Mouse (Mus musculus) kidney, postnatal 25 days (tissue): ENCODE results near the gene Lrrc58.

Source experiments
- DNase-seq, 2 experiments: peaks; one replicate each; pipeline ENCODE4 v3.0.0; 2021; ENCODE audit warnings: mixed read lengths in 2 of 2

Gene Lrrc58

DNA sequence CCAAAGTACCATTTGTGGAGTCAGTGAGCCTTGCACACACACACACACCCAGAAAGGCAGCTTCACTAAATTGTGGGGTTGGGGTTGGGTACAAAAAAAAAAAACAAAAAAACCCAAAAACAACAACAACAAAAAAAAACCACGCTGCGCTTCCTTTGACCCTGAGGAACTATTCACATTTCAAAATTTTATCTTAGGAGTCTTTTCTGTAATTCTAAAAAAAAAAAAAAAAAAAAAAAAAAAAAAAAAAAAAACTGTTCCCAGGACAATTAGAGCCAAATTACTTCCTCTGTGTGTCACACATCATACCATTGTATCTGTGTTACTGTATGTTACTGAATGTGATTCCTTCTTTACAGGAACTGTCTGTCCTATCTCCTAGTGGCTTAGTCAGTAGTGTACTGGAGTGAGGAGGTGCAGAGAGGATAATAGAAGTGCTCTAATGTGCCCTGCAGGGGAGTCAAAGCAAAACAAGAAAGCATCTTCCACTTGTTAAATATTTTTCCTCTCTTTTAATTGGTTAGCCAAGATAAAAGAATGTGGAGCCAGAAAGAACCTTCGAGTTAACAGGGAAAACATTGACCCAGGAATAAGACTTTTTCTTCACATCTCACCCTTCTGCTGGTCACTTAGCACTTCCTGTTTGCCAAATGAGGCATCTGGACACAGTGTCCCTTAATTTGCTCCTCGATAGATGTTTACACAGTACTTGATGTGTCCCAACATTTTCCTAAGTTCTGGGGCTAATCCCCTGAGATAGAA lies 1.5 kb downstream of the Lrrc58 start:
- no peak for DNase-seq

DNA sequence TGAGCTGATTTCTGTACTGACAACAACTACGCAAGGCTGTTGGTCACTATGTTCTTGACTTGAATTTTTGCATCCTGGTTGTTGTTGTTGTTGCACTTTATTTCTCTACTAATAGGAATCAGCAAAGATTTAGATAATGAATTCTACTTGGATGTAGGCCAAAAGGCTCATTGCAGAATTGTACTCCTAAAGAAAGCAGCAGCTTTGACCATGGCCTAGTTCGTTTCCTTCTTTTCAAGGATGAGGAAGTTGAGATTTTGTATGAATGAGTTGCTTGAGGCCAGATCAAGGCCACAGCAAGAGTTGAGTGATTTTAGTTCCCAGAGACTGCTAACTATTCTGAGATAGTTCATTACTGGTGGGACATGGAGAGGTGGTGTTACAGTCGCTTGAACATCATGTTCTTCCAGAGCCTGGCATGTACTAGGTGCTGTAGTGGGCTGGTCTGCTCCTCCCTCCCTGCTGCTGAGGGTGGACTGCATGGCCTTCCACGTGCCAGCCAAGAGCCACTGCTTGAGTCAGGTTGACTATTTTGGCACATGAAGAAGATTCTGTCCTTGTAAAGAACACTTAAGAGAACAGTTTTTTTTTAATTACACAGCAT lies 3.0 kb downstream of the Lrrc58 start:
- DNase-seq = peak; percentile 63 to 93

DNA sequence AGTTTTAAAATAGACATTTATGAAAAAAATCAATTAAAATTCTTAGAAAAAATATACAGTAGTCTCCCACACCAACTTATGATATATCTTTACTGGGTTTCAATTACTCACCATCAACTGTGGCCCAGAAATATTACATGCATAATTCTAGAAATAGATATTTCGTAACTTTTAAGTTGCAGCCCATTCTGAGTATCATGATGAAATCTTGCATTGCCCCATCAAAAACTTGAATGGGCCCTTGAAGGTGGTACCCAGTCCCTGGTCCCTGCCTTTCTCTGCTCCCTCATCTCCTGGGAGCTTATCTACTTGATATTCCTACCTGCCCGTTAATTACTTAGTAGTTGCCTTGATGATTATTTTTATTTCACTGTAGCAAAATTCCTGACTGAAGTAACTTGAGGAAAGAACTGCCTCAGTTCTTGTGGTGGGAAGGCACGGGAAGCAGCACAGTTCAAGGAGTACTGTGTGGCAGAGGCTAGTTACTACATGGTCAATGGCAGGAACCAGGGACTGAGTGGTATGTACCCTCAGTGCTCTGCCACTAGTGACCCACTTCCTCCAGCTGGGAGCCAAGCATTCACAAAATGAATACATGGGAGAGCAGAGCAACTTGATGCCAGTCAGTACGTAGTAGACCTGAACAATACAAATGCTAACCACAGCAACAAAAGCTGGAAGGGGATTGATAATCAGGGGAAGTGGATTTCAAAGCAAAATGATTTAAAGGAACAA lies 6.5 kb downstream of the Lrrc58 start:
- no peak for DNase-seq

DNA sequence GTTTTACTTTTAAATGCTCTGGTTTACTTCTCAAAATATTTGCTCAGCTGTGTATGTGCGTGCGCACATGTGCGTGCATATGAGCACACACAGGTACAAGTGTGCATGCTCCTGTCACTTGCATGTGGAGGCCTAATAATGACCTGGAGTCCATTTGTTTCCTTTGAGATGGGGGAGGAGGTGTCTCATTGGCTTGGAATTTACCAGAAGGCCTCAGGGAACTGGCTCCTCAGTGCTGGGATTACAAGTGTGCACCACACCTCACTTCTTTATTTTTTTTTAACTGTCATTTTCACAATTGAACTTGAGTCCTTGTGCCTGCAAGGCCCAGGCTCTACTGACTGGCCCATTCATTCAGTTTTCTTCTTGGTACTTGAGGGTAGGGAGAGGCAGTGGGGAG lies 9.2 kb downstream of the Lrrc58 start:
- DNase-seq = no peak

DNA sequence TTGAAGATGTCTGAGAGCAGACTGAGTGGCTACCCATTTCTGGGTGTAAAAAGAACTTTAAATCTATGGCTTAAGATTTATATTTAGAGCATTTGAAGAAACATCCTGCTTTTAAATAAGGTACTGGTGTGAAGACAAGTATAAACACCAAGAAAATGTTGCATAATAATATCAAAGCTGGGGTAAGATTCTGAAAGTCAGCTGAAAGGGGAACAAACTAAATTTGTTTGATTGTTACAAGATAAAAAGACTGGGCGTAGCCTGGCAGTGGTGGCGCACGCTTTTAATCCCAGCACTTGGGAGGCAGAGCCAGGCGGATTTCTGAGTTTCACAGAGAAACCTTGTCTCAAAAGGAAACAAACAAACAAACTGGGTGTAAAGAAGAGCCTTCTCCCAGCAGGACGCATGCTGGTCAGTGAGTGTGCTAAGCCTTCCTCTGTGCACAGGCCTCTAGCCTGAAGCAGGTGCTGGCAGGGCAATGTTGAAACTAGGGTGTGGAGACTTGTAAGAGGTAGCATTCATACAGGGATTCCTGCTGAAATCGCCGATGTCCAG lies 10.8 kb downstream of the Lrrc58 start:
- DNase-seq = no peak

DNA sequence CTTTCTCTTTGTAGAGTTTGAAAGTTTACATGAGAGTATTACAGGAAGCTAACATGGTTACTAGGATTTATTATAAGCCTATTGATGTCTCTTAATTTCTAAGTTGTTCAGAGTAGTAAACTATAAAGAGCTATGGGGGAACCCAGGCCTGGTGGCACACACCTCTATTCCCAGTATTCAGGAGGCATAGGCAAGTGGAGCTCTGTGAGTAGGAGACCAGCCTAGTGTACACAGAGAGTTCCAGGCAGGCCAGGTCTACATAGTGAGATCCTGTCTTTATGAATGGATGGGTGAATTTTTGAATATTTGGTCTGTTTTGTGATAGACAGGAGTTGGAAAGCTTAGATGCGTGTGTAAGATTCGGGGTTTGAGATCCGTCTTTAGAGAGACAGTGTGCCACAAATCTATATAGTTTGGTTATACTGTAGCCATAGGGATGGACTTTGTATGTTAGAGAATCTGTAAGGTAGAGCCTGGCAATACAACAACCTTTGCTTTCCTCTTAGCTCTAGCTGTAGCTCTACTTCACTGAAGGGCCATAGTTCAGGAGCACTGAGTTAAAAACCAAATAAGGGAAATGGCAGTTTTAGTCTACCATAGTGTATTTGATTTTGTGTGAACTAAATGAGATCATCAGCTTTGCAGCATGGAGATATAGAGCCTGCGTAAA lies 11.7 kb downstream of the Lrrc58 start:
- DNase-seq = no peak

DNA sequence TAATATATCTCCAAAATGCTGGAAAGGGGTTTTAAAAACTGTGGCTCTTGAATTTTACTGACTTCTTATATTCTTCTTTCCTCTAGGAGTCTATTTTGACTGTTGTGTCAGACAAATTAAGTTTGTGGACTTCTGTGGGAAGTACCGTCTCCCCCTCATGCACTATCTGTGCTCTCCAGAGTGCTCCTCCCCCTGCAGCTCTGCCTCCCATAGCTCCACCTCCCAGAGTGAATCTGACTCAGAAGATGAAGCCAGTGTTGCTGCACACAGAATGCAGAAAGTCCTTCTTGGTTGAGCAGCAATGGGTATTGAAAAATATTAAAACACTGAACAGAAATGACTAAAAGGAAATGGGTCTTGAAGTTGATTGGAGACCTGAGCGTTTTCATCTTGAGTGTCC lies 13.0 kb downstream of the Lrrc58 start:
- DNase-seq = no peak

DNA sequence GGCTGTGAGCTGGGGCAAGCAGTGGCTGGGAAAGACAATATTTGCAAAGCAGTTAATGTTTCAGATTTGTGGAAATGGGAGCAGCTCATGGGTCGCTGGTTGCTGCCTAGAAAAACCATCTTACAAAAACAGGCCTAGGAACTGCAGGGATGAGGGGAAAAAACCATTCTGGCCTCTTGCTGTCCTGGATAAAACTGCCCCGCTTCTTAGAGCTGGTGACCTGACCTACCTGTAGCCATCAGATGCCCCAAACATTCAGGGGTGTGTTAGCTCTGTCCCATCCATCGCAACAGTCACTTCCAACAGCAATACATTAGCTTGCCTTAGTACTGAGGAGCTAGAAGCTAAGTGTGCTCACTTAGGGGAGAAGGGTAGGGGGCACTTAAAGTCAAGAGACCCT lies 20.8 kb downstream of the Lrrc58 start:
- DNase-seq = no peak

DNA sequence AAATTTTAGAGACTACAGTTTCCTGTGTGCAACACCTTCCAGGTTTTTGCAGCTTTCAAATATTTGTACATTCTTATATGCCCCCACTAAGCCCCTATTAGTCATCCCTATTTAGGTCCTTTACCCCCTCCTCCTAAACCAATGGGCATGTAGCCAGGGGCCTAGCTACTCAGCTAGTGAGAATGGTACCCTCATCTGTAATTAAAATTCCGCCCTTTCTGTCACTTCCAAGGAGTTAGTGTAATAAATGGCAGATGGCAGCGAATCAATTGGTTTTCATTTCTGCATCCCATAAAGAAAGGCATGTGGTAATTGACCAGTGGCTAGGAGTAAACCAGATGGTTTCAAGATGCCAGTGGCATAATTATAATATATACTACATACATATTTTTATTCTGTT lies 24.5 kb downstream of the Lrrc58 start:
- DNase-seq = no peak

DNA sequence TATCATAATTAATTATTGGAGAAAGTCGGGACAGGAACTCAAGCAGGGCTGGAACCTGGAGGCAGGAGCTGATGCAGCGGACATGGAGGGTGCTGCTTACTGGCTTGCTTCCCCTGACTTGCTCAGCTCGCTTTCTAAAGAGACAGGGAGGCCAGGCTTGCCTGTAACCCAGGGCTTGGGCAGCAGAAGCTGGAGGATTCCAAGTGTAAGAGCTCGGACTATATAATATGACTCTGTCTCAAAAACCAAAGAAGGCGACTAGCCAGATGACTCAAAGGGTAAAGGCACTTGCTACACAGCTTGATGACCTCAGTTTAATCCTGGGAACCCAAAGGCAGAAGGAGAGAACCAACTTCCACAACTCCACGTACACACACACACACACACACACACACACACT lies 25.2 kb downstream of the Lrrc58 start:
- no peak for DNase-seq

DNA sequence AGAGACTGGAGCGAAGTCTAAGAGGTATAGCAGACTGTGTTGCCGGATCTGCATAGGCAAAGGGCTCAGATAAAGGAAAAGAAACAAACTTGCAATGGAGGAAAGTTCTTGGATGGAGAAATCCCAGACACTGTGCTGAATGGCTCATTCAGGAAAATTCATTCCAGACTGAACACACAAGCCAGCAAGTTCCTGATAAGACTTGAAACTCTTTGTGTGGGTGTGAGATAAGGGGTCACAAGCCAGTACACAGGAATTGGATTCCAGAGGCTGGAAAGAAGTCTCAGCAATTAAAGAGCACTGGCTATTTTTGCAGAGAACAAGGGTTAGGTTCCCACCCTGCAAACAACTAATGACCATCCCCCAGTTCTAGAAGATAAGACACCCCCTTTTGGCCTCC lies 25.8 kb downstream of the Lrrc58 start:
- DNase-seq = no peak

DNA sequence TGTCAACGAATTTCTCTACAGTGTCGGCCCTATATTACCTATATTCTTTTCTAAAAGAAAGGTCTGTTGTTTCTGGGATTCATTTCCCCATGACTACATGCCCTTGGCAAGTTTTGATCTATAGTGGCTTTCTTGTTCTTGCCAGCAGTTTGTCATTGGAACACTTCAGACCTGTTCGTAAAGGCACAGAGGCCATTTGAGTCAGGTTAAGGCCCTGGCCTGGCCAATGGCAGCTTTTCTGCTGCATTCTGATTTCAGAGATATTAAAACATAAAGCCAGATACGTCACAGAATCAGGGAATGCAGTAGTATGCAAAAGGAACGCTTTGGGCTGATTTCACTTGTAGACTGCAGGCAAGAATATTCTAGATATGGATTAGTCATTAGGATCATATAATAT lies 30.6 kb downstream of the Lrrc58 start:
- no peak for DNase-seq

DNA sequence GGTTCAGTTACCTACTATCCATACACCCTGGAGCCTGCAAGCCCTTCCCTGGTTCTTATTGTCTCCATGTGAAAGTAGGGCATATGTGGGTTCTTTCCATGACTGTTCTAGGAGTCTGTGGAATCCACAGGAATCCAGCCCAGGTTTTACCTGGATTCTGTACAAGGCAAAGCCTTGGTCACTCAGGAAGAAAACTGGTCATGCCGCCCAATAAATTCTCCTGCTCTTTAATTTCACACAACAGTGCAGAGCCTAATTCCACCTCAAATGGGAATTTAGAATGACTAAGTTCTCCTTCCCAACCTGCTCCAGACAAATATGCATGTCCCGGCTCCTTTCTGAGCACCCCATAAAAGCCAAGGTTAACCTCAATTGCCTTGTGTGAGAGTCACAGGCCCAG lies 31.2 kb downstream of the Lrrc58 start:
- DNase-seq = peak; percentile 66 to 71

DNA sequence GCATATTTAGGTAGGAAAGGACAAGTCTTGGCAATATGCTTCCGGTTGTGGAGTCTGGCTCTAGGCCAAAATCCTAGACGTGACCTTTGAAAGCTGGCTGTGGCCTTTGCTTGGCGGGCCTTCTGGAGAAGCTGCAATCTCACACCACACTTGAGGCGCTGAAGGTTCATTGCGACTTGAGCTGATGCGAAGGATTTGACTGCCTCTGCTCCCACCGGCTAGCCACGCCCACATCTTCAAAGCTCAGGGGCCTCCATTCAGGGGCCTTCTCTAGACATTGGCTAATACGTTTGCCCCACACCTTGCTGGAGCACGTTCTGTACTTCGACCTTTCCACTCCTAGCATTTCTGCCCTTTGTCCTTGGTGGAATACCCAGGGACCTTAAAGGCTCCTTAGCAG lies 33.1 kb downstream of the Lrrc58 start:
- DNase-seq = peak; percentile 55 to 84

DNA sequence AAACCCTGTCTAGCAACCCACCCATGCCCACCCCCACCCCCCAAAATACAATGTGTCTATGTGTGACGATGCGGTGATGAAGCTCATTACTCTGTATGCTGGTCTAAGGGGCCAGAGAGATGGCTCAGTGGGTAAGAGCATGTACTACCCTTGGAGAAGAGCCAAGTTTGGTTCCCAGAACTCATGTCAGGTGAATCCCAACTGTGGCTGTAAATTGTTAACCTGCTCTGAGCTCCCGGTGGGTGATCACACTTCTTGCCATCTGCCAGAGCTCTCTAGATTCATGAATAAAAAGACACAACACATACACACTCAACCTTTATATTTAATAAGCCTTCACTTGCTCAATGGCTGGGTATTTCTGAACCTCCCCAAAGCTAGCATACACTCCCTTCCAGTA lies 38.3 kb downstream of the Lrrc58 start:
- DNase-seq = peak; percentile 44 to 70

DNA sequence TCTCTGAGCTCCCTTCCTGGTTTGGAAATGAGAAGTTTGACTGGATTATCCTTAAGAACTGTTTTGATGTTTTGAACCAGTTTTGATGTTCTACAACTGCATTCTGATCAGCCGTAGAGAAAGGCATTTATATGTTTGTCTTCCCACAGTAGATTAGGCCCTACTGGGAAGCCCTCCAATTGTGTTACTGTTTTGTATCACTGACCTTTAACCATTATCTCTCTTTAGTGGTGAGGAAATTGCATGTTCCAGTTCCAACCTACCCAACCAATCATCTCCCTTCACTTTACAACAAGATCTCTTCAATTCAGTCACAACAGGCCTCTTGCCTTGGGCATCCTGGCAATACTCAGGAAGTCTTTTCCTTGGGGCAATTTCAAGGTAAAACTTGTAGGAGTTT lies 42.9 kb downstream of the Lrrc58 start:
- DNase-seq = no peak

DNA sequence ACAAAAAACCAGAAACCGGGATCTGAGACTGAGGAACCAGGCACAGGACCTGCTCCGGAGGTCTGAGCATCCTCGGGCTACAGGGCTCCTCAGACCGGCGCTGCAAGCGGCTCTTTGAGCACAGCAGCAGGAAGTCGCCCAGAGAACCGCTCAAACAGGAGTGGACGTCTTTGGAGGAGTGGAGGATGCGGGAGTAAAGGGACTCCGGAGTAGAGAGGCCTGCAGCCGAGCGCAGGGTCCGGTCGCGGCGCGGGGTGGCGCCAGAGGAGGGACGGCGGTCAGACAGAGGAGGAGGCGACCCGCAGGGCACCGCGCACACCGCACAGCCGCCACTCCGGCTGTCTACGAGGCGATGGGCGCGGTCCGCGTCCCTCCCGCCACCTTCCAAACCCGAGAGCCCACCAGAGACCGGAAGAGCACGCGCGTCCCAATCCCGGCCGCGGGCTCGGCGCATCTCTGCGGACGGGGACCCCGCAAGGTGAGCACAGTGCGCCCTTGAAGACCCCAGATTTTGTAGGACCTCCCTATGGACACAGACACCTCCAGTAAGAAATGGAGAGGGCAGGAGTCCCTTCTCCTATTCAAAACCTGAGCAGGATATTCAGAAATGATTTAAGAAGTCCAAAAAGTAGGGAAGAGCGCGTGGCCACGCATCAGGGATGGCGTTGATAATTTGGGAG lies 48.1 kb downstream of the Lrrc58 start, which contains the start of gene Gpr156:
TSS of gene Gpr156 (plus strand) at position 359 of the 680 bp plus-strand sequence.
- DNase-seq = peak; percentile 38 to 57

DNA sequence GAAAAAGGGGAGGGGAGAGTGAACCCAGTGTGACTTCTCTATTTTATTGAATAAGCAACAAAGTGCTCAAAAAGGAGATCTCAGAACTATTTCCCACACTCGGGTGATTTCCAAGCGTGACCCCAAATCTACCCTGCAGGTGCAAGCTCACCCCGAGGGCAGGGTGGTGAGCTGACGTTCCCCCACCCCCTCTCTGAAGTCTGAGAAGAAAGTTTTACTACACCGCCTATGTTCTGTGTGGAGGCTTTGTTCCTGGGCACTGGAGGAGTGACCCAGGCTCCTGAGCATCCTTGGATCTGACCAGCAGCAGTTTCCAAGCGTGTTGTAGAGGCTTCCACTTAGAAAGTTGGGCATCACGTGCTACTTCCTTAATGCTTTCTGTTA lies 48.6 kb downstream of the Lrrc58 start:
- DNase-seq = no peak

DNA sequence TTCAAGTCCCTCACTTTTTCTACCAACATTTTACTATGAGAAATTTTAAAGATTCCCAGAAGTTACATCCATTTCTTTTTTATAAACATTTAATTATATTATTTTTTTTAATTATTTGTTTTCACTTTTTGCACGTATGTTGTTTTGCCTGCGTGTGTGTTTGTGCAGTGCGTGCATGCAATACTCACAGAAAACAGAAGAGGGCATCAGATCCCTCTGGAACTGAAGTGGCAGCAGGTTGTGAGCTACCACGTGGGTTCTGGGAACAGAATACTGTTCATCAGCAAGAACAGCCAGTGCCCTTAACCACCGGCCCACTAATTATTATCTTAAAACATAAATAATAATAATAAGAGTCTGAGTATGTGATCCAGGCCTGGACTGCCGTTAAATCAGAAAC lies 50.8 kb downstream of the Lrrc58 start:
- no peak for DNase-seq

DNA sequence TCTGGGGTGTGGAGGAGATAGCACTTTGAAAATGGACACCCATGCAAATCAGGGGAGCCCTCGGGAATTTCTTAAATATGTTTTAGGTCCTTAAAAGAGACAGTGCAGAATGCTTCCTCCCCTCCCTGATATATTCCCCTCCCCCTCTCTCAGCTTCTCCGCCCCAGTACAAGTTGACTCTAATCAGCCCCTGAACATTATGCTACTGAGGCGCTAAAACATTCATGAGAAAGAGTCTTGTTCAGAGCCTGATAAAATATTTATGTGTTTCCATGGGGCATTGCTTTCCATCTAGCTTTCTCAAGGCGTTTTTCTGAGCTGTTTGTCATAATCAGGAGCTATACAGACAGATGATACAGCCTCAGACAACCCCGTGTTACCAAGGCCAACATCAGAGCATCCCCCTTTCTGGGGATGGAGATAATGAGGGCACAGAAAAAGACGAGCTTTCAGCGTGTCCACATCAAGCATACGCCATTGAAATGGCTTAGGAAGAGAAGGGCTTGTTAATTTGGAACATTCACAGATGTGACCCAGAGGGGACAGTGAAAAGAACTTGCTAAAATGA lies 52.7 kb downstream of the Lrrc58 start:
- no peak for DNase-seq

DNA sequence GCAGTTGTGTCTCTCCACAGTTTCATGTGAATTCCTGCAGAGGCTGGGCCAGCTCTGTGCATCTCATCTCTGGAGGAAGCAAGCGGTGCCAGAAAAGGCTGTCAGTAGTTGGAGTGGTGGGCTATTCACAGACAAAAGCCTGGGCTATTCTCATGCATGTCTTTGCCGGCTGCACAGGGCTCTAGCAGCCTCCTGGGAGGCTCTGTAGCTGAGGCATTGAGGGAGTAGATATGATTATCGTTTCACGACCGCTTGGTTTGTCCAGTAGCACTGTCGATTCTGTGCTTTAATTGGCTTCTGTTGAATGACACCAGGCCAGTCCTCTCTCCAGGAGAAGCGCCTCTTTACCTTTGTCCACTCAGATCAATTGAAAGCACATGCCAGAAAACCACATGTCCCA lies 57.9 kb downstream of the Lrrc58 start:
- no peak for DNase-seq

DNA sequence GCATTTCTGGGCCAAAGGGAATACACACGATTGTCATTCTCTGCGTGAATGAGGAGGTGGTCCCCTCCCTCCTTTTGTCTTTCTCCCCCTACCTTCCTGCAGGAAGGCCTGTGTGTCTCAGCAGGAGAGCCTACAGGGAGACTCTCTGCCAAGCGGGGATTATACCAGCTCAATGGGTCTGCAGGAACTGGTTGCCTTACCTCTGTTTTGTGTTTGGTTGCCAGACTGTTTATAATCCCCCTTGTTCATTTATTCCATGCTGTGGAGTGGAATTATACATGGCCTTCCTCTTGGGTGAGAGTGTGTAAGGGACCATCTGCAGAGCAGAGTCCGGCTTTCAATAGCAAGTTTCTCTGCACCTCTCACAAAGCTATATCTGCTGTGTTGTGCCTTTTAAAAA lies 58.9 kb downstream of the Lrrc58 start:
- no peak for DNase-seq
